Mouse (Mus musculus): ENCODE measurements around the gene Trmo. TPM values are rescaled to one million over a fixed set of nuclear protein-coding genes. Genes with fewer than 3 reads are reported as not detected.

The Trmo gene
- polyA plus RNA-seq, 2 experiments = 8.2 to 16.1 TPM

DNA sequence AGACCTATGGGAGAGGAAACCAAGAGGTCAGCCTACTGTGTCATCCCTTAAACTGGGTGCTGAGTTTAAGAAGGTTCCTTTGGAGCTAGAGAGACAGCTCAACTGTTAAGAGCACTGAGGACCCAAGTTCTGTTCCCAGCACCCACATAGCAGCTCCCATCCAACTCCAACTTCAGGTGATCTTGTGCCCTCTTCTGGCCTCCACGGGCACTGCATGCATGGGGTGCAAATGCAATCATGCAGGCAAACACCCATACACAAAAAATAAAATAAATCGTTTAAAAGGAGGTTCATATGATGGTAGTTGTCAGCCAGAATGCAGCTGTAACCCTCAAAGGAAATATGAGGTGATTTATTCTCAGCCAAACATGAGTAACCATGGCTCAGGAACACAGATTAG, 24.9 kb downstream of the Trmo start:
- TF ChIP-seq EP300 (IDR thresholded peaks at IDR 0.05; ENCODE audit: low read depth) (no peak), CTCF (IDR thresholded peaks at IDR 0.05; ENCODE audit: low read depth) (peak; percentile 51)
- 48% methylated on average over 2 of the region's 2 CpGs for WGBS (ENCODE audit: insufficient replicate concordance)
- no peak for ATAC-seq (ENCODE audit: insufficient read depth)

DNA sequence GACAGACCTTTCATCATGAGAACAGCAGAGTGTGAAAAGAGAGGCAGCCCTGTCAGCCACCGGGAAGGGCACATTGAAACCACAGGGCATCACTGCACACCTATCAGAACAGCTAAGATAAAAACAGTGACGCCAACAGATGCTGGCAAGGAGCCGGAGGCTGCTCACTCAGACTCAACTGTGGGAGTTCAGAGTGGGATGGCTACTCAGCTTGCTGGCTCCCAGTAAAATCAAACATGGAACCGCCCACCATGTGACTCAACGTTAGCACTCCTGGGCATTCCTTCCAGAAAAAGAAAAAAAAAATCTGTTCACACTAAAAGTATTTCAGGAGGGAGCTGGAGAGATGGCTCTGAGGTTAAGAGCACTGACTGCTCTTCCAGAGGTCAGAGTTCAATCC, 28.0 kb downstream of the Trmo start:
- no peak for ATAC-seq (ENCODE audit: insufficient read depth)
- Histone ChIP-seq H3K9me3 (ENCODE audit: control insufficient read depth, low read length) (no peaks in the 10 kb centered on the region), H3K36me3 (replicated peaks; ENCODE audit: control insufficient read depth, insufficient read depth, low read depth) (no peaks in the 10 kb centered on the region), H3K27me3 (ENCODE audit: control insufficient read depth, insufficient read depth, low read length) (no peaks in the 10 kb centered on the region; the same call in 1 of the 2 replicates), H3K4me3 (ENCODE audit: insufficient read depth in 1 of 2, low read depth in 2 of 2, low read length in 2 of 2) (no peak overlapping the region), H3K4me2 (ENCODE audit: low read depth) (no peak overlapping the region), H3K27ac (no peak overlapping the region), H3K9ac (replicated peaks) (no peak overlapping the region), H3K4me1 (replicated peaks; ENCODE audit: control insufficient read depth in 2 of 2, insufficient read depth in 2 of 2, low read length in 1 of 2) (no peaks in the 10 kb centered on the region)
- TF ChIP-seq EP300 (IDR thresholded peaks at IDR 0.05; ENCODE audit: low read depth) (no peak), CTCF (IDR thresholded peaks at IDR 0.05; ENCODE audit: low read depth) (no peak)
- 49% methylated on average over 5 of the region's 5 CpGs for WGBS (ENCODE audit: insufficient replicate concordance)
- DNase-seq (ENCODE audit: low read depth in 3 of 3, low spot score in 3 of 3) = no peak

More for the DNA sequence above, 24.9 kb downstream of the Trmo start:
- Histone ChIP-seq H3K27ac (no peak overlapping the region), H3K9ac (replicated peaks) (no peak overlapping the region), H3K4me2 (ENCODE audit: low read depth) (no peak overlapping the region), H3K27me3 (ENCODE audit: control insufficient read depth, insufficient read depth, low read length) (no peaks in the 10 kb centered on the region), H3K36me3 (replicated peaks; ENCODE audit: control insufficient read depth, insufficient read depth, low read depth) (no peaks in the 10 kb centered on the region), H3K4me1 (replicated peaks; ENCODE audit: control insufficient read depth in 2 of 2, insufficient read depth in 2 of 2, low read length in 1 of 2) (no peaks in the 10 kb centered on the region), H3K9me3 (ENCODE audit: control insufficient read depth, low read length) (no peaks in the 10 kb centered on the region), H3K4me3 (ENCODE audit: insufficient read depth in 1 of 2, low read depth in 2 of 2, low read length in 2 of 2) (no peak overlapping the region)
- no peak for DNase-seq (ENCODE audit: low read depth in 3 of 3, low spot score in 3 of 3)

DNA sequence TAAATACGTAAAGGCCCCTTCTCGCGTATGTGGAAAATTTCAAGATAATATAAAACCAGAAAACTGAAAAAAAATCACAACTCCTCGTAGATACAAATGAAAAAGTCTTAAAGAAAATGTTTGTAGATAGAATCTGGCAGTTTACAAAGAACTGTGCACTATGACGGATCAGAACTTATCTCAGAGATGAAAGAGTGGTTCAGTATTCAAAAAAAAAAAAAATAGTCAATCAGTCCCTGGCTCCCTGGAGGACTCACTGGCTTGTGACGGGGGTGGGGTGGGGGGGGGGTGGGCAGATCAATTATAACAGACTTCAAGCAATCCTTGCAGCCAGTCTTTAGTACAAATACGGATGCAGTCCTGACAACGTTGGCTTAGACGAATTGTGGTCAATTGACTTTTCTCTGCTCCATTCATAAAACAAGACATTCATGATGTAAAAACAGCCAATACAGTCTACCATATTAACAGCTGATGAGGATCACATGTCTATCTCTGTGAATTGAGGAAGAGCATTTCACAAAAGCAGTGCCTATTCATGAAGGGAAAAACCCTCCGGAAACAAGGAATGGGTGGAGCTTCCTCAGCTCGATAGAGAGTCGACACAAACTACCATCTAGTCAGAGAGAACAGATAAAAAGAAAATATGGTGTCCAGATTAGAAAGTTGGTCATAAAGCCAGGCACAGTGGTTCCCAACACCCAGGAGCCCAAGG, 29.5 kb downstream of the Trmo start:
- no peaks in the 10 kb centered on the region for H3K9me3 ChIP-seq (ENCODE audit: control insufficient read depth, low read length)
- no peak for ATAC-seq (ENCODE audit: insufficient read depth)
- whole genome bisulfite sequencing (ENCODE audit: insufficient replicate concordance) = 45% methylated on average over 12 of the region's 12 CpGs
- no peak overlapping the region for H3K27ac ChIP-seq
- no peak for TF ChIP-seq CTCF (IDR thresholded peaks at IDR 0.05; ENCODE audit: low read depth)
- no peak for TF ChIP-seq EP300 (IDR thresholded peaks at IDR 0.05; ENCODE audit: low read depth)
- H3K36me3 ChIP-seq (replicated peaks; ENCODE audit: control insufficient read depth, insufficient read depth, low read depth) = no peaks in the 10 kb centered on the region
- no peak overlapping the region for H3K4me3 ChIP-seq (ENCODE audit: insufficient read depth in 1 of 2, low read depth in 2 of 2, low read length in 2 of 2)
- H3K27me3 ChIP-seq (ENCODE audit: control insufficient read depth, insufficient read depth, low read length) = peaks cover 2% of the 10 kb centered on the region; the same call in 1 of the 2 replicates
- no peak for DNase-seq (ENCODE audit: low read depth in 3 of 3, low spot score in 3 of 3)
- H3K4me1 ChIP-seq (replicated peaks; ENCODE audit: control insufficient read depth in 2 of 2, insufficient read depth in 2 of 2, low read length in 1 of 2) = no peaks in the 10 kb centered on the region
- H3K4me2 ChIP-seq (ENCODE audit: low read depth) = no peak overlapping the region
- no peak overlapping the region for H3K9ac ChIP-seq (replicated peaks)

DNA sequence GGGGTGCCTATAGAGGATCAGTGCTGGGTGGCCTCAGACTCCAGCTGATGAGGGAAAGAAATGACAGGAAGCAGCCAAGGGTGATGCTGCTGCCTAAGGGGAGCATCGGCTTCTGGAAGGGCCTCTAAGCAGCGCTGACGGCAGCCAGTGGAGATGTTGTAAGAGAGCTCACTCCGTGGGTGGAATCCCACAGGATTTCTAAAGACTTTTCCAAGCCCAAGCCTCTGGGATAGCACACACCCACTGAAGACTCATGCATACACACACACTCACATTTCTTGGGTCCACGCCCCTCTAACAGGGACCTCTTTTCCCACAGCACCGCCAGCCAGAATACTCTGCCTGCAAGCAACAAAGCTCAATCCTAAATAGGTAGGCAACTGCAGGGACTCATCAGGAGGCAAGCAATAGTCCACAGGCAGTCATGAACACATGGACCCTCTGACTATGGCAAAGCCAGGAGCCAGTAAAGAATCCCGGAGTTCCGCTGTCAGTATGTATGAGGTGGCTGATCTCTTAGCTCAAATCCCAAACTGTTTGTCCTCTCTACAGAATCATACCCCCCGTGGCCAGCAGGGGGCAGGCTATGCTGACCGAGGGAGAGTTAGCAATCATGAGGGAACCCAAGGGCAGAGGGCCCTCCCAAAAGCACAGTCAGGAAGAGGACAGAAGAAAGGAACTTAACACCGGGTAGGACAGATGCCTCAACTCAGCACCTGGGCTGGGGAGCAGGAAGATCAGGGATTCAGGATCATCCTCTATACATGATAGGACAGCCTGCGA, 32.7 kb downstream of the Trmo start:
- no peak overlapping the region for H3K27ac ChIP-seq
- DNase-seq (ENCODE audit: low read depth in 3 of 3, low spot score in 3 of 3) = peak; percentile 17 to 40 (median 32)
- no peak overlapping the region for H3K4me3 ChIP-seq (ENCODE audit: insufficient read depth in 1 of 2, low read depth in 2 of 2, low read length in 2 of 2)
- no peak for ATAC-seq (ENCODE audit: insufficient read depth)
- 49% methylated on average over 12 of the region's 12 CpGs for WGBS (ENCODE audit: insufficient replicate concordance)
- no peaks in the 10 kb centered on the region for H3K4me1 ChIP-seq (replicated peaks; ENCODE audit: control insufficient read depth in 2 of 2, insufficient read depth in 2 of 2, low read length in 1 of 2)
- H3K9ac ChIP-seq (replicated peaks) = no peak overlapping the region
- H3K9me3 ChIP-seq (ENCODE audit: control insufficient read depth, low read length) = no peaks in the 10 kb centered on the region
- no peak overlapping the region for H3K4me2 ChIP-seq (ENCODE audit: low read depth)
- H3K36me3 ChIP-seq (replicated peaks; ENCODE audit: control insufficient read depth, insufficient read depth, low read depth) = no peaks in the 10 kb centered on the region
- TF ChIP-seq EP300 (IDR thresholded peaks at IDR 0.05; ENCODE audit: low read depth) (no peak), CTCF (IDR thresholded peaks at IDR 0.05; ENCODE audit: low read depth) (peak; percentile 93)
- peaks cover 8% of the 10 kb centered on the region for H3K27me3 ChIP-seq (ENCODE audit: control insufficient read depth, insufficient read depth, low read length)

DNA sequence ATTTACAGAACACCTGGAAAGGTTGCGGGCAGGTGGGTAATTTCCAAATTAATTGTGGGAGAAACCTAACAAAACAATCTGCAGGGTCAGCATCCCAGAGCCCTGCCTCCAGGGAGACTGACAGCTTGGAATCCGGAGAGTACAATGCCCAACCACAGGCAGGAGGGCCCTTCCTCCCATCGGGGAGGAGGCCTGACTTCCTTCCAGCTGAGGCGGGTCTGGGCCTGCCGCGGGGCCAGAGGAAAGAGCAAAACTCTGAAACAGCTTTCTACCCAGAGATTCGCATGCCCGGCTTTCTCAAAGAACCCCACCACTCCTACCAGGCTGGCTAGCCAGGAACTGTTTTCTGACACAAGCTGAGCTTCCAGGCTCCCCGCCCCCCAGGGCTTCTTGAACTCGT, 36.2 kb downstream of the Trmo start:
- 18% methylated on average over 10 of the region's 10 CpGs for WGBS (ENCODE audit: insufficient replicate concordance)
- DNase-seq (ENCODE audit: low read depth in 3 of 3, low spot score in 3 of 3) (no peak), ATAC-seq (ENCODE audit: insufficient read depth) (no peak)
- Histone ChIP-seq H3K4me3 (ENCODE audit: insufficient read depth in 1 of 2, low read depth in 2 of 2, low read length in 2 of 2) (no peak overlapping the region), H3K9me3 (ENCODE audit: control insufficient read depth, low read length) (no peaks in the 10 kb centered on the region), H3K27ac (no peak overlapping the region), H3K4me2 (ENCODE audit: low read depth) (no peak overlapping the region), H3K36me3 (replicated peaks; ENCODE audit: control insufficient read depth, insufficient read depth, low read depth) (no peaks in the 10 kb centered on the region), H3K27me3 (ENCODE audit: control insufficient read depth, insufficient read depth, low read length) (peaks cover 41% of the 10 kb centered on the region), H3K4me1 (replicated peaks; ENCODE audit: control insufficient read depth in 2 of 2, insufficient read depth in 2 of 2, low read length in 1 of 2) (no peaks in the 10 kb centered on the region), H3K9ac (replicated peaks) (no peak overlapping the region)
- TF ChIP-seq EP300 (IDR thresholded peaks at IDR 0.05; ENCODE audit: low read depth) = no peak
- TF ChIP-seq CTCF (IDR thresholded peaks at IDR 0.05; ENCODE audit: low read depth) = no peak
